Mouse (Mus musculus): ENCODE results near the gene Gnb1l.

DNA sequence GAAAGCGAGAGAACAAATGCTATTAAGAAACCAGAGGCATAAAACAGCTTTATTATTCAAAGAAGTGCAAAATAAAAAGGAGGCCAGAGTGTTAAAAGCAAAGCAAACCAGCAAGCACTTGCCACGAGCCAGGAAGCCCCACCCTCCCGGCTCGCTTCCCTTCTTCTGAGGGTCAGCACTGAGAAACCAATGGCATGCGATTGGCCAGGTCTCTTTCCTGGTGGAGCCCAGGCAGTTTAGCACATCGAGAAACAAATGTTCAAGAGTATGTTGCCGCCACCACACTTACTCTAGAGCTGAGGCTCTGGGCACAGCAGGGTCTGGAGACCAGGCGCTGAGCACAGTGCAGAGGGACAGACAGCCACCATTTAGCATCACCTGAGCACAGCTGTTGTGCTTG is 35.9 kb upstream of the Gnb1l start:
- TF ChIP-seq POLR2A (IDR thresholded peaks at IDR 0.05; ENCODE audit: insufficient read length, low read depth) (no peak), CEBPB (IDR thresholded peaks at IDR 0.05; ENCODE audit: insufficient read depth, poor library complexity, severe bottlenecking) (no peak), MAX (IDR thresholded peaks at IDR 0.05; ENCODE audit: low read depth) (no peak)
